24 mouse cellular contexts compared by ENCODE assay signal in the genomic region with DNA sequence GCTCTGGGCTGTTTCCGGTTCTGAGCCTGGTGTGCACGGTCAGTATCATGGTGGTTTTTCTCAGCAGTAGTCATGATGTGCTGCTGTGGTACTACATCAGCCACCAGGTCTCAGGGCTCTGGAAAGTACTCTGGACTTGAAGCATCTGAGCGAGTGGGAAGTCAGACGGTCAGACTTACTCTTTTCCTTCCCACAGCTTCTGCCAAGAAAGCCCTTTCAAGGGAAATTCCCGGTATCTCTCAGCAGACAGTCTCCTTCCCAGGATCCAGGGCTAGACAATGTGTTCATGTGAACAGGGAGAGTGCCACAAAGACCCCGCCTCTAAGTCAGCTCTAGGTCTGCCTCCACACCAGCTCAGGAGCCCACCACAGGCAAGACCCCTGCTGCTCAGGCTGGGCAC. TPM values are rescaled to one million over a fixed set of nuclear protein-coding genes. Genes with fewer than 3 reads are reported as not detected.
DNase-seq lines count a peak whose midpoint lies in the region; ATAC-seq and TF ChIP-seq lines count a peak whose summit lies in the region.
"Had no signal": no experiment of that assay in that cellular context is flagged by ENCODE, and none has a peak within 500 bp of the region (broad histone marks: within the 10 kb centered on the region; RNA-seq: fewer than 3 reads in every experiment).

No protein-coding gene starts in this region.

- WGBS in heart, embryonic 10.5 days, result 73% methylated on average over 6 of the region's 6 CpGs
- 73% methylated on average over 6 of the region's 6 CpGs for WGBS in kidney, adult 2 months
- 81% methylated on average over 6 of the region's 6 CpGs for WGBS in midbrain, embryonic 11.5 days
- WGBS in midbrain, embryonic 16.5 days, result 90% methylated on average over 6 of the region's 6 CpGs

- peaks cover 23% of the 10 kb centered on the region for H3K4me1 ChIP-seq in heart, embryonic 10.5 days
- H3K4me1 ChIP-seq in kidney, adult 2 months (ENCODE audit: control insufficient read depth, insufficient read depth, low read length), result peaks cover 12% of the 10 kb centered on the region; the same call in 1 of the 2 replicates
- H3K4me1 ChIP-seq in midbrain, embryonic 11.5 days (ENCODE audit: control insufficient read depth, insufficient read depth, low read length), result no peaks in the 10 kb centered on the region
- peaks cover 6% of the 10 kb centered on the region; the same call in 1 of the 2 replicates for H3K4me1 ChIP-seq in midbrain, embryonic 16.5 days (ENCODE audit: control insufficient read depth, insufficient read depth, low read length)

- no peak overlapping the region for H3K4me3 ChIP-seq in heart, embryonic 10.5 days
- no peak overlapping the region for H3K4me3 ChIP-seq in kidney, adult 2 months (ENCODE audit: insufficient read depth, low read depth, low read length)
- H3K4me3 ChIP-seq in midbrain, embryonic 11.5 days (ENCODE audit: low read depth, low read length), result no peak overlapping the region
- H3K4me3 ChIP-seq in midbrain, embryonic 16.5 days (ENCODE audit: low read depth, low read length), result no peak overlapping the region
- H3K4me3 ChIP-seq: forebrain, embryonic 15.5 days; hindbrain, embryonic 13.5 days; midbrain, embryonic 13.5 days; neural tube, embryonic 12.5 days had no signal

- no peak overlapping the region for H3K4me2 ChIP-seq in midbrain, embryonic 11.5 days
- no peak overlapping the region for H3K4me2 ChIP-seq in midbrain, embryonic 16.5 days (ENCODE audit: low read length)
- H3K4me2 ChIP-seq: forebrain, embryonic 15.5 days; hindbrain, embryonic 13.5 days; midbrain, embryonic 13.5 days; neural tube, embryonic 12.5 days had no signal

- H3K27ac ChIP-seq in heart, embryonic 10.5 days, result no peak overlapping the region
- H3K27ac ChIP-seq in kidney, adult 2 months (ENCODE audit: insufficient read depth, low read depth, low read length), result no peak overlapping the region
- H3K27ac ChIP-seq in midbrain, embryonic 11.5 days (ENCODE audit: low read depth, low read length), result no peak overlapping the region
- no peak overlapping the region for H3K27ac ChIP-seq in midbrain, embryonic 16.5 days (ENCODE audit: low read length)
- H3K27ac ChIP-seq: forebrain, embryonic 15.5 days; neural tube, embryonic 12.5 days had no signal

- no peaks in the 10 kb centered on the region for H3K9me3 ChIP-seq in heart, embryonic 10.5 days
- H3K9me3 ChIP-seq in midbrain, embryonic 11.5 days (ENCODE audit: control insufficient read depth, low read length), result no peaks in the 10 kb centered on the region
- H3K9me3 ChIP-seq in midbrain, embryonic 16.5 days (replicated peaks; ENCODE audit: control insufficient read depth, low read length, poor library complexity, severe bottlenecking), result no peaks in the 10 kb centered on the region
- H3K9me3 ChIP-seq: forebrain, embryonic 15.5 days; hindbrain, embryonic 13.5 days; midbrain, embryonic 13.5 days; neural tube, embryonic 12.5 days had no signal

- no peaks in the 10 kb centered on the region for H3K27me3 ChIP-seq in heart, embryonic 10.5 days (ENCODE audit: insufficient read depth, poor library complexity, severe bottlenecking)
- no peaks in the 10 kb centered on the region for H3K27me3 ChIP-seq in kidney, adult 2 months (replicated peaks; ENCODE audit: control insufficient read depth, insufficient read depth, low read length)
- H3K27me3 ChIP-seq in midbrain, embryonic 11.5 days (ENCODE audit: control insufficient read depth, insufficient read depth, low read length), result no peaks in the 10 kb centered on the region
- H3K27me3 ChIP-seq in midbrain, embryonic 16.5 days (ENCODE audit: control insufficient read depth, insufficient read depth, low read depth, low read length), result no peaks in the 10 kb centered on the region
- H3K27me3 ChIP-seq: forebrain, embryonic 15.5 days; hindbrain, embryonic 13.5 days; midbrain, embryonic 13.5 days; neural tube, embryonic 12.5 days had no signal

- no peak overlapping the region for H3K9ac ChIP-seq in midbrain, embryonic 11.5 days (ENCODE audit: low read length)
- H3K9ac ChIP-seq in midbrain, embryonic 16.5 days (ENCODE audit: low read depth, low read length), result no peak overlapping the region
- H3K9ac ChIP-seq: forebrain, embryonic 15.5 days; hindbrain, embryonic 13.5 days; liver, postnatal 0 days; midbrain, embryonic 13.5 days; neural tube, embryonic 12.5 days had no signal

- H3K36me3 ChIP-seq in heart, embryonic 10.5 days, result peaks cover 15% of the 10 kb centered on the region
- no peaks in the 10 kb centered on the region for H3K36me3 ChIP-seq in kidney, adult 2 months (ENCODE audit: control insufficient read depth, insufficient read depth, low read length)
- no peaks in the 10 kb centered on the region for H3K36me3 ChIP-seq in midbrain, embryonic 11.5 days (ENCODE audit: control insufficient read depth, insufficient read depth, low read length)
- peaks cover 2% of the 10 kb centered on the region; the same call in 1 of the 2 replicates for H3K36me3 ChIP-seq in midbrain, embryonic 16.5 days (ENCODE audit: control insufficient read depth, insufficient read depth, low read length)

- ATAC-seq in midbrain, embryonic 11.5 days (ENCODE audit: low FRiP score), result no peak
- no peak for ATAC-seq in midbrain, embryonic 16.5 days
- ATAC-seq: CD4-positive, CD25-positive, alpha-beta regulatory T cell, adult 4 months; forebrain, embryonic 15.5 days; inflammation-experienced regulatory T-cells, adult 6 months; liver, postnatal 0 days; midbrain, embryonic 13.5 days had no signal

- no peak for TF ChIP-seq CTCF in kidney, adult 2 months (conservative IDR thresholded peaks at IDR 0.05; ENCODE audit: insufficient read depth, insufficient read length, low read depth, low read length)

- DNase-seq in heart, adult 18-20 months, result peak; percentile 34 to 50
- no peak for DNase-seq in heart, embryonic 10.5 days (ENCODE audit: low spot score)
- DNase-seq in kidney, adult 2 months, result peak; percentile 54
- DNase-seq in kidney, adult 11 months, result no peak
- peak; percentile 6 for DNase-seq in midbrain, embryonic 11.5 days (ENCODE audit: low spot score, missing footprints)
- no peak for DNase-seq in left cerebral cortex, adult 18-20 months (ENCODE audit: low spot score in 2 of 2)
- DNase-seq: adrenal gland, postnatal 25 days; cerebellum, adult 9-10 months; gastrocnemius, postnatal 25 days; left cerebral cortex, postnatal 4 days; liver, postnatal 0 days; lung, postnatal 14 days; retina, postnatal 1 day; right cerebral cortex, postnatal 25 days; spleen, adult 18-20 months had no signal

- no peak for TF ChIP-seq POLR2A in kidney, adult 2 months (IDR thresholded peaks at IDR 0.05; ENCODE audit: low read depth, low read length)

RNA-seq across cellular contexts. Expression of a gene that starts 17.8 kb away (rescaled TPM):
- total RNA-seq in heart, adult 18-20 months (2021), result 10 to 100 TPM; 28.6 to 35.8 TPM
- polyA plus RNA-seq in heart, embryonic 10.5 days (2016; fragmentation: Nextera tagmentation; extraction: Ambion mirVana), result 8.4 and 13.3 TPM in 2 replicates
- polyA plus RNA-seq in kidney, adult 2 months (2012; rRNA removed), result 15.8 and 18.8 TPM in 2 replicates
- 13.4 and 13.9 TPM in 2 replicates for polyA plus RNA-seq in midbrain, embryonic 11.5 days (2014; fragmentation: Nextera tagmentation; extraction: Ambion mirVana)
- 12.7 and 13.5 TPM in 2 replicates for polyA plus RNA-seq in midbrain, embryonic 16.5 days (2015; fragmentation: Nextera tagmentation; extraction: Ambion mirVana)
- total RNA-seq in left cerebral cortex, adult 18-20 months (2021), result 1 to 10 TPM; 7.9 to 8.4 TPM

RNA-seq across cellular contexts. Expression of a gene that starts 45.7 kb away (rescaled TPM):
- under 1 TPM in 1 of 2 experiments, not detected in 1; 0.64 TPM for total RNA-seq in heart, adult 18-20 months (2021)
- 0.16 TPM in 1 of 2 replicates, not detected in the other for polyA plus RNA-seq in heart, embryonic 10.5 days (2016; fragmentation: Nextera tagmentation; extraction: Ambion mirVana)
- 0.08 and 0.10 TPM in 2 replicates for polyA plus RNA-seq in kidney, adult 2 months (2012; rRNA removed)
- 0.23 TPM in 1 of 2 replicates, not detected in the other for polyA plus RNA-seq in midbrain, embryonic 11.5 days (2014; fragmentation: Nextera tagmentation; extraction: Ambion mirVana)
- polyA plus RNA-seq in midbrain, embryonic 16.5 days (2015; fragmentation: Nextera tagmentation; extraction: Ambion mirVana), result 6.0 and 7.0 TPM in 2 replicates
- 1 to 10 TPM; 2.3 to 4.8 TPM for total RNA-seq in left cerebral cortex, adult 18-20 months (2021)
- total RNA-seq: adrenal gland, postnatal 25 days; gastrocnemius, postnatal 25 days; liver, adult 2 months; megakaryocyte progenitor cell, adult 5-6 weeks had no signal
- polyA plus RNA-seq: CD4-positive, CD25-positive, alpha-beta regulatory T cell, adult 4 months; liver, postnatal 0 days had no signal

Comparison
In these comparisons a context has a peak if more than half of its experiments do, and no peak if none do; other contexts are left out.
1. DNase-seq: peak in heart, adult 18-20 months (2 of 2), kidney, adult 2 months (single experiment) and midbrain, embryonic 11.5 days (single experiment); none in heart, embryonic 10.5 days (single experiment), kidney, adult 11 months (single experiment) and left cerebral cortex, adult 18-20 months (0 of 2).